Mouse (Mus musculus) ES-E14 (cell line): ENCODE results near the gene Tmem156.
A peak's percentile ranks its signal among the peaks of the same experiment; 100 is the strongest.

Experiments
- HCFC1 ChIP-seq: IDR thresholded peaks from 2 replicates; pipeline ENCODE4 v1.6.1; 2012; ENCODE audit warnings: low read length, inconsistent platforms, borderline replicate concordance; ENCODE audit not compliant: insufficient read depth
- ZNF384 ChIP-seq: IDR thresholded peaks from 2 replicates; pipeline ENCODE4 v1.6.1; 2012; ENCODE audit warnings: low read depth, low read length, inconsistent platforms

DNA sequence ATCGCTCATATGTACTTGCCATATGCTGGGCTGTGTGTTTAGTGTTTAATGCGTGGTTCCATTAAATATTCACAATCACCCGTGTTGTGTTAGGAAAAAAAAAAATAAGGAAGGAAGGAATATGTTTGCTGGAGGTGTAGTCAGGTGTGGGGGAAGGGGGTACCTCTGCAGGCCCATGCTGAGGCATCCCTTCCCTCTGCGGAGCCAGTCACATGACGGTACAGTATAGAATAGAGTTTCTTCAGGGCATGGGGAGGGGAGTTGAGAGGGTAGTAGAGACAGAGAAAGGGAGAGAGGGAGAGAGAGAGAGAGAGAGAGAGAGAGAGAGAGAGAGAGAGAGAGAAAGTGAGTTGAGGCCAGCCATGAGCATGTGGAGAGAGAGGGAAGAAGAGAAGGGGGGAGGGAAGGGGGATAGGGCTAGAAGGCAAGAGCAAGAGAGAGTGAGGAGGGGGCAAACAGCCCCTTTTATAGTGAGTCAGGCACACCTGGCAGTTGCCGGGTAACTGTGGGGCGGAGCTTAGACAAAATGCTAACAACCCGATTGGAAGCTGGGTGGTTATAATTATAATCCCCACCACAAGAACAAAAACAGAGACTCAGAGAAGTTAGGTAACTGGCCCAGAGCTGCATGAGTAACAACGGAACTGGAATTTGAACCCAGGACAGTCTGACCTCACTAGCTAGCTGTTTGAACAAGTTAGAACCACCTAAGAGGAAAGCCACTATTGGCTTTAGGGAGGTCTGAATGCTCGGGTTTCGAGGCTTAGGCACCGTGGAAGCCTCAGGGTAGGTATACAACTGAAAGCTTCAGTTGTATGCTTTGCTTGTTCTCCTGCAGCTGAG lies 45.3 kb downstream of the Tmem156 start:
- no peak for TF ChIP-seq HCFC1
- peak; percentile 6; the same call in 1 of the 2 replicates for TF ChIP-seq ZNF384
